ENCODE assay signal across 7 mouse cellular contexts in the genomic region with DNA sequence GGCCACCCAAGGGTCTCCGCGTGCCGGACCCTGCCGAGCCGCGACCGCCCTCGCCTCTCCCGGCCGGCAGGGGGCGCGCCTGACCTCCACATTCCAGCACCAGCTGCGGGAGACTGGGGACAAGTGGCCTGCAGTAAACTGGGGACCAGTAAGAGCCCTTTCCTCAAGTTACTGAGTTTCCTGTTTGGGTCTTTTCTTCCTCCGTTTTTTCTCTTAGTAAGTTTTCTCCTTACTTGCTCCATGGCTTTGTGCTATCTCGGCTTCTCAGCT. TPM values are rescaled to one million over a fixed set of nuclear protein-coding genes. Genes with fewer than 3 reads are reported as not detected.
DNase-seq lines count a peak whose midpoint lies in the region; ATAC-seq and TF ChIP-seq lines count a peak whose summit lies in the region.

No protein-coding gene starts in this region.

- peak; percentile 76 for ATAC-seq in intestine, postnatal 0 days
- peak; percentile 82 for ATAC-seq in midbrain, embryonic 12.5 days (ENCODE audit: low FRiP score, low read depth)

- no peaks in the 10 kb centered on the region for H3K9me3 ChIP-seq in intestine, postnatal 0 days (ENCODE audit: control insufficient read depth)
- no peaks in the 10 kb centered on the region for H3K9me3 ChIP-seq in limb, embryonic 10.5 days (replicated peaks)
- no peaks in the 10 kb centered on the region for H3K9me3 ChIP-seq in midbrain, embryonic 12.5 days

- H3K36me3 ChIP-seq in intestine, postnatal 0 days (ENCODE audit: control insufficient read depth, insufficient read depth), result no peaks in the 10 kb centered on the region
- peaks cover 19% of the 10 kb centered on the region for H3K36me3 ChIP-seq in limb, embryonic 10.5 days
- H3K36me3 ChIP-seq in midbrain, embryonic 12.5 days, result peaks cover 2% of the 10 kb centered on the region; the same call in 1 of the 2 replicates

- H3K4me3 ChIP-seq in intestine, postnatal 0 days (ENCODE audit: low read depth, low read length), result peak overlapping the region; percentile 65
- peak overlapping the region; percentile 77 for H3K4me3 ChIP-seq in limb, embryonic 10.5 days
- H3K4me3 ChIP-seq in midbrain, embryonic 12.5 days, result peak overlapping the region; percentile 77

- H3K27me3 ChIP-seq in intestine, postnatal 0 days (replicated peaks; ENCODE audit: control insufficient read depth, insufficient read depth, low read length), result no peaks in the 10 kb centered on the region
- H3K27me3 ChIP-seq in limb, embryonic 10.5 days (ENCODE audit: low read depth, poor library complexity, severe bottlenecking), result no peaks in the 10 kb centered on the region
- H3K27me3 ChIP-seq in midbrain, embryonic 12.5 days, result no peaks in the 10 kb centered on the region

- H3K9ac ChIP-seq in intestine, postnatal 0 days (ENCODE audit: low read depth, low read length), result peak overlapping the region; percentile 78
- peak overlapping the region; percentile 92 for H3K9ac ChIP-seq in midbrain, embryonic 12.5 days (replicated peaks)

- peak overlapping the region; percentile 91 for H3K27ac ChIP-seq in intestine, postnatal 0 days (ENCODE audit: low read depth, low read length)
- peak overlapping the region; percentile 96 for H3K27ac ChIP-seq in limb, embryonic 10.5 days
- H3K27ac ChIP-seq in midbrain, embryonic 12.5 days (replicated peaks), result peak overlapping the region; percentile 94

- WGBS in intestine, postnatal 0 days, result 0% methylated on average over 15 of the region's 15 CpGs
- WGBS in limb, embryonic 10.5 days, result 1% methylated on average over 15 of the region's 15 CpGs
- WGBS in midbrain, embryonic 12.5 days, result 0% methylated on average over 15 of the region's 15 CpGs

- DNase-seq in adrenal gland, adult 2 months, result peak; percentile 92
- peak; percentile 90 for DNase-seq in embryo, embryonic 11 days
- peak; percentile 84 to 88 for DNase-seq in gastrocnemius, postnatal 4 days (ENCODE audit: low spot score in 2 of 2)
- DNase-seq in limb, embryonic 10.5 days (ENCODE audit: low spot score), result peak; percentile 96
- DNase-seq in spleen, adult 12 weeks (ENCODE audit: low spot score), result peak; percentile 66

- H3K4me1 ChIP-seq in intestine, postnatal 0 days (replicated peaks; ENCODE audit: control insufficient read depth, insufficient read depth, low read length), result no peaks in the 10 kb centered on the region
- H3K4me1 ChIP-seq in limb, embryonic 10.5 days, result peaks cover 28% of the 10 kb centered on the region
- H3K4me1 ChIP-seq in midbrain, embryonic 12.5 days, result peaks cover 19% of the 10 kb centered on the region

- peak; percentile 97 for TF ChIP-seq CTCF in intestine, postnatal 0 days (IDR thresholded peaks at IDR 0.05; ENCODE audit: low read depth)

- H3K4me2 ChIP-seq in intestine, postnatal 0 days (replicated peaks; ENCODE audit: low read depth), result peak overlapping the region; percentile 75
- peak overlapping the region; percentile 71 for H3K4me2 ChIP-seq in midbrain, embryonic 12.5 days (replicated peaks)

RNA-seq across cellular contexts. Expression of gene Mettl21a, which starts 0.6 kb away (rescaled TPM):
- total RNA-seq in adrenal gland, adult 2 months (2021), result 10 to 100 TPM in 1 of 2 experiments, 1 to 10 TPM in 1; 9.4 to 16.6 TPM
- polyA plus RNA-seq in adrenal gland, adult 2 months (2012; rRNA removed), result 13.7 and 17.2 TPM in 2 replicates
- 10 to 100 TPM; 11.5 to 19.4 TPM for total RNA-seq in gastrocnemius, postnatal 4 days (2021)
- polyA plus RNA-seq in intestine, postnatal 0 days (2015; fragmentation: Nextera tagmentation; extraction: Ambion mirVana), result 9.5 and 10.2 TPM in 2 replicates
- polyA plus RNA-seq in limb, embryonic 10.5 days (2016; fragmentation: Nextera tagmentation; extraction: Ambion mirVana), result 17.7 and 21.6 TPM in 2 replicates
- polyA plus RNA-seq in midbrain, embryonic 12.5 days (2016; fragmentation: Nextera tagmentation; extraction: Ambion mirVana), result 20.5 and 20.6 TPM in 2 replicates

Comparison
In these comparisons a context has a peak if more than half of its experiments do, and no peak if none do; other contexts are left out.
1. Peak in every context shown above with its lines: DNase-seq, ATAC-seq, H3K4me3 ChIP-seq and H3K27ac ChIP-seq.